ENCODE assay signal across 8 mouse cellular contexts in genomic region chr16:37684259-37684633, GRCm38 (mm10). TPM values are rescaled to one million over a fixed set of nuclear protein-coding genes. Genes with fewer than 3 reads are reported as not detected.
A peak's percentile ranks its signal among the peaks of the same experiment; 100 is the strongest.
DNase-seq lines count a peak whose midpoint lies in the region; ATAC-seq and TF ChIP-seq lines count a peak whose summit lies in the region.

No protein-coding gene starts in this region.

- no peak for TF ChIP-seq CTCF in intestine, postnatal 0 days (IDR thresholded peaks at IDR 0.05; ENCODE audit: low read depth)

- peak; percentile 47 for DNase-seq in ovary, adult 18-20 months (ENCODE audit: low spot score)
- no peak for DNase-seq in ovary, postnatal 36 days (ENCODE audit: low spot score)
- DNase-seq in forebrain, embryonic 14.5 days (ENCODE audit: low spot score), result peak; percentile 55
- DNase-seq in lung, postnatal 25 days (ENCODE audit: low spot score), result peak; percentile 27
- DNase-seq in testis, postnatal 14 days (ENCODE audit: low spot score), result peak; percentile 29
- DNase-seq in gastrocnemius, adult 8-10 months (ENCODE audit: low spot score in 2 of 2), result no peak
- no peak for DNase-seq in right cerebral cortex, postnatal 14 days

- peak overlapping the region; percentile 33; the same call in 1 of the 2 replicates for H3K4me3 ChIP-seq in forebrain, embryonic 14.5 days (ENCODE audit: low read depth, low read length)
- H3K4me3 ChIP-seq in intestine, postnatal 0 days (ENCODE audit: low read depth, low read length), result peak overlapping the region; percentile 46

- H3K9me3 ChIP-seq in forebrain, embryonic 14.5 days (replicated peaks; ENCODE audit: control insufficient read depth, low read length), result no peaks in the 10 kb centered on the region
- H3K9me3 ChIP-seq in intestine, postnatal 0 days (ENCODE audit: control insufficient read depth), result no peaks in the 10 kb centered on the region

- H3K4me1 ChIP-seq in forebrain, embryonic 14.5 days (ENCODE audit: control insufficient read depth, insufficient read depth, low read length), result peaks cover 12% of the 10 kb centered on the region
- no peaks in the 10 kb centered on the region for H3K4me1 ChIP-seq in intestine, postnatal 0 days (replicated peaks; ENCODE audit: control insufficient read depth, insufficient read depth, low read length)

- H3K36me3 ChIP-seq in forebrain, embryonic 14.5 days (ENCODE audit: control insufficient read depth, insufficient read depth, low read length), result no peaks in the 10 kb centered on the region
- no peaks in the 10 kb centered on the region for H3K36me3 ChIP-seq in intestine, postnatal 0 days (ENCODE audit: control insufficient read depth, insufficient read depth)

- WGBS in forebrain, embryonic 14.5 days, result 11% methylated on average over 8 of the region's 8 CpGs
- WGBS in intestine, postnatal 0 days, result 17% methylated on average over 8 of the region's 8 CpGs

- no peaks in the 10 kb centered on the region for H3K27me3 ChIP-seq in forebrain, embryonic 14.5 days (replicated peaks; ENCODE audit: control insufficient read depth, insufficient read depth, low read length)
- no peaks in the 10 kb centered on the region for H3K27me3 ChIP-seq in intestine, postnatal 0 days (replicated peaks; ENCODE audit: control insufficient read depth, insufficient read depth, low read length)

- peak; percentile 33 for ATAC-seq in forebrain, embryonic 14.5 days
- no peak for ATAC-seq in intestine, postnatal 0 days

- H3K27ac ChIP-seq in forebrain, embryonic 14.5 days (ENCODE audit: low read depth, low read length), result peak overlapping the region; percentile 89
- H3K27ac ChIP-seq in intestine, postnatal 0 days (ENCODE audit: low read depth, low read length), result no peak overlapping the region

- H3K9ac ChIP-seq in forebrain, embryonic 14.5 days (ENCODE audit: low read length), result peak overlapping the region; percentile 76; the same call in 1 of the 2 replicates
- H3K9ac ChIP-seq in intestine, postnatal 0 days (ENCODE audit: low read depth, low read length), result no peak overlapping the region

- peak overlapping the region; percentile 70 for H3K4me2 ChIP-seq in forebrain, embryonic 14.5 days (ENCODE audit: low read length)
- H3K4me2 ChIP-seq in intestine, postnatal 0 days (replicated peaks; ENCODE audit: low read depth), result peak overlapping the region; percentile 74

RNA-seq across cellular contexts. Expression of gene Ndufb4, which starts 30.0 kb away (rescaled TPM):
- 66.3 and 71.1 TPM in 2 replicates for polyA plus RNA-seq in forebrain, embryonic 14.5 days (2014; fragmentation: Nextera tagmentation; extraction: Ambion mirVana)
- 117 and 120 TPM in 2 replicates for polyA plus RNA-seq in intestine, postnatal 0 days (2015; fragmentation: Nextera tagmentation; extraction: Ambion mirVana)
- total RNA-seq in gastrocnemius, adult 8-10 months (2022), result 100 to 1,000 TPM; 161 to 184 (median 165) TPM

Comparison
In these comparisons a context has a peak if more than half of its experiments do, and no peak if none do; other contexts are left out.
1. DNase-seq: peak in ovary, adult 18-20 months (single experiment), forebrain, embryonic 14.5 days (single experiment), lung, postnatal 25 days (single experiment) and testis, postnatal 14 days (single experiment); none in ovary, postnatal 36 days (single experiment), gastrocnemius, adult 8-10 months (0 of 2) and right cerebral cortex, postnatal 14 days (single experiment).